Mouse (Mus musculus): ENCODE measurements at regions not wholly inside any gene's neighbourhood (a gene's known extent, or its start where the extent isn't known, plus 50 kb on each side); places are given as distances from the start of the nearest gene placed in this dataset. TPM values are rescaled to one million over a fixed set of nuclear protein-coding genes. Genes with fewer than 3 reads are reported as not detected.

DNA sequence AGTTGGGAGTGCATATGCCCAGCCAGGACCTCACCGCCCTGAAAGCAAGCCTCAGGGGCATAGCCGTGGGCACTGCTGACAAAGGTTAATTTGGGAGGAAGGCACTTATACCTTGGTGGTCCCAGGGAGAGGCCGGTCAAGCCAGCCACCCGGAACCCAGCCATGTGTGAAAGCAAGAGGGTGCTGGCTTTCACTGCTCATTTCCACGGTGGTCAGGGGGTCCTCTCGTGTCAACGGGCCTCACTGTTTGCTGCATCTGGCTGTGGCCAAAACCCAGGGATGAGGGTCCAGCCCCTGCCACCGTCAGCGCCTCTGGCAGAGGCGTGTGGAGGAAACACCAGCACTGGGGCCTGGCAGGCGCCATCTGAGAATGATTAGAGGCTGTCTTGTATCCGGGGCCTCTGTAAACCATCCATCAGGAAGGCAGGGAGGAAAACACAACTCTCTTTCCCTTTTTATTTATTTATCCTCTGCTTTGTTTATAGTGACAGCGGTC, 238.7 kb downstream of the Cdc5l start:
- Histone ChIP-seq H3K27me3 (no peaks in the 10 kb centered on the region), H3K4me1 (peaks cover 27% of the 10 kb centered on the region), H3K9ac (no peak overlapping the region), H3K4me2 (replicated peaks) (no peak overlapping the region), H3K36me3 (no peaks in the 10 kb centered on the region), H3K9me3 (no peaks in the 10 kb centered on the region), H3K27ac (peak overlapping the region; percentile 73), H3K4me3 (no peak overlapping the region)
- ATAC-seq (ENCODE audit: insufficient number of reproducible peaks, insufficient read depth, low FRiP score, low TSS enrichment), result 0 out of 2 replicates have a peak, but pooled peaks have one; percentile 56
- WGBS, result 19% methylated on average over 13 of the region's 13 CpGs

DNA sequence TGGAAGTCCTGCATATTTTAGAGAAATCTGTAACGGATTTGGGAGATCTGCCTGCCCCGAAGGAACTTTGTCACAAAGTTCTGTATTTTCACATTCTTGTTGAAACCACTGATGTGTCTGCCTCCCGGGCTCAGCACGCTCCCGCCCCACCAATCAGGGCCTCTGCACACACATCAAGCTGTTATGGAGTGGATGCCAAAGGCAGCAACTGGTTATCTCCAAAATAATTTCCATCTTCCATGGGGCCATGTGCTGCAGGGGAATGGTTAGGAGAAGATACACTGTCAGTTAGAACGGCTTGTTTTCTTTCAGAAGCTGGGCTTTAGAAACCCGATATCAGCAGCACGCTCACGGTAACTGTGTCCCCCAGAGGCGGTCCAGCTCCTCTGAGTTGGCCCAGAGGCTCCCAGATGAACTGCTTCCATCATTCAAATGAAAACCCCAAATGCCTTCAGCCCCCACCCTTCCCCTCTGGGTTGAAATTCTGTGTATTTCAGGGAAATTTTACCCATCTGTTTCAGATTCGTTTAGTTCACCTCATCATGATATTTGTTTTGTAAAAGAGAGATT, 240.0 kb downstream of the Cdc5l start:
- Histone ChIP-seq H3K4me1 (peaks cover 27% of the 10 kb centered on the region), H3K4me3 (no peak overlapping the region), H3K9ac (no peak overlapping the region), H3K36me3 (no peaks in the 10 kb centered on the region), H3K9me3 (no peaks in the 10 kb centered on the region), H3K27ac (peak overlapping the region; percentile 26), H3K27me3 (no peaks in the 10 kb centered on the region), H3K4me2 (replicated peaks) (peak overlapping the region; percentile 23)
- peak; percentile 70 for ATAC-seq (ENCODE audit: insufficient number of reproducible peaks, insufficient read depth, low FRiP score, low TSS enrichment)
- WGBS, result 18% methylated on average over 11 of the region's 11 CpGs

DNA sequence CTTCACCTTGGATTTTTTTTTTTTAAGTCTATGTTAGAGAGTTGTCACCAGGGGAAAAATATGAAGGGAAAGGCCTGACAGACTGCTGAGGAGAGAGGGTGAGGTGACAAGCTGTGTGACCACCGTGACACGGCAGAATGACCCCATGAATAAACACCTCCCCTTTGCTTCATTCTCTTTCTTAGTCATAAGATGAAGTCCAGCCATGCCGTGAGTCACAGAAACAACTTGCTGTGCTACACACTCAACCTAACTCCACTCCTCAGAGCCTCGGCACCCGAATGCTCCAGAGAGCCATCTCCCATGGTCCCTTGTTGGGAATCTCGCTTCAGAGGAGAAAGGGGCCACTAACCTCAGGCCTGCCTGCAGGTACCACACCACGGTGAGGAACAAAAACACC, 246.1 kb downstream of the Cdc5l start:
- WGBS, result 71% methylated on average over 7 of the region's 7 CpGs
- H3K36me3 ChIP-seq, result no peaks in the 10 kb centered on the region
- ATAC-seq (ENCODE audit: insufficient number of reproducible peaks, insufficient read depth, low FRiP score, low TSS enrichment), result no peak
- no peak overlapping the region for H3K4me3 ChIP-seq
- peaks cover 3% of the 10 kb centered on the region; the same call in 1 of the 2 replicates for H3K9me3 ChIP-seq
- H3K27me3 ChIP-seq, result no peaks in the 10 kb centered on the region
- no peak overlapping the region for H3K9ac ChIP-seq
- H3K27ac ChIP-seq, result no peak overlapping the region
- H3K4me2 ChIP-seq (replicated peaks), result no peak overlapping the region
- H3K4me1 ChIP-seq, result peaks cover 2% of the 10 kb centered on the region

DNA sequence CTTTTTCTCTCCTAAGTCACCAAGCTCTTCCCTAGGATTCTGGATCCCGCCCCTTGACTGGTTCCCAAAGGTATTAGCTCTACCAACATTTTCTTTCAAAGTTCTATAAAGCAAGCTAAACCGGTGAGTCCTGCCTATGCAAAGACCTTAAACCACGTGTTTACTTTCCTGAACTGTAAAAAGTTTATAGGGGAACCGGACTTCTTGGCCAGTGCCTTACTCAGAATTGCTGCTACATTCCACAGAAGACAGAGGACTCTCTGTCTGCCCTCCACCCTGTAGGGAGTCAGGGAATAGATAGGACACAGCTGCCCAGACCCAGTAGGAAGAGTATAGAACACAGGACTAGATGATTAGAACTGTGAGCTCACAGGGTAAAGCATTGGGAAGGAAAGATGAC, 257.2 kb downstream of the Cdc5l start:
- no peaks in the 10 kb centered on the region for H3K36me3 ChIP-seq
- no peaks in the 10 kb centered on the region for H3K4me1 ChIP-seq
- peaks cover 7% of the 10 kb centered on the region; the same call in 1 of the 2 replicates for H3K9me3 ChIP-seq
- no peak for ATAC-seq (ENCODE audit: insufficient number of reproducible peaks, insufficient read depth, low FRiP score, low TSS enrichment)
- no peak overlapping the region for H3K9ac ChIP-seq
- H3K27ac ChIP-seq, result no peak overlapping the region
- H3K4me2 ChIP-seq (replicated peaks), result no peak overlapping the region
- H3K27me3 ChIP-seq, result no peaks in the 10 kb centered on the region
- no peak overlapping the region for H3K4me3 ChIP-seq
- 72% methylated on average over 4 of the region's 4 CpGs for WGBS

GRCm38 (mm10) chr17:45169257-45169994, 264.1 kb downstream of the Cdc5l start:
- Histone ChIP-seq H3K36me3 (no peaks in the 10 kb centered on the region), H3K4me1 (peaks cover 14% of the 10 kb centered on the region; the same call in 1 of the 2 replicates), H3K4me2 (replicated peaks) (no peak overlapping the region), H3K4me3 (no peak overlapping the region), H3K9me3 (no peaks in the 10 kb centered on the region), H3K27ac (no peak overlapping the region), H3K9ac (no peak overlapping the region), H3K27me3 (0 out of 2 replicates have a peak, but pooled peaks cover 2% of the 10 kb centered on the region)
- WGBS, result 50% methylated on average over 10 of the region's 10 CpGs
- ATAC-seq (ENCODE audit: insufficient number of reproducible peaks, insufficient read depth, low FRiP score, low TSS enrichment), result 0 out of 2 replicates have a peak, but pooled peaks have one; percentile 35

Small RNAs in the stretch of these regions (microRNA-seq; reads per million reads assigned to microRNA genes)
- gene Gm24979, result not detected
